Mouse (Mus musculus): ENCODE results near the gene Golt1a. TPM values are rescaled to one million over a fixed set of nuclear protein-coding genes. Genes with fewer than 3 reads are reported as not detected.

Golt1a gene
- polyA plus RNA-seq, 1 experiment: 0.07 TPM

DNA sequence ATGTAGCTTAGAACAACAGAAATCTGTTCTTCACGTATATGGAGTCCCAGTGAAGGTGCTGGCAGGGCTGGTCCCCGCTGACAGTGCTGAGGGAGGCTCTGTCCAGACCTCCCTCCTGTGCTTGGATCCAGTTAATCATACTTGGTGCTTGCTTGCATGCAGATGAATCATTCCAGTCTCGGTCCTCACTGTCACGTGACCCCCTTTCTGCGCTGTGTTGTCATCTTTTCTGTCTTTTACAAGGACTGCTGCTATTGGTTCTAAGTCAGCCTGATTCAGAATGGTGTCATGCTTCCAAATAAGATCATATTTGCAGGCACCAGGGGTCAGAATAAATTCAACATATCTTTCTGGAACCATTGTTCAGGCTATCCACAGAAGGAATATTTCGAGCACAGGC is 17.7 kb upstream of the Golt1a start:
- no peaks in the 10 kb centered on the region for H3K36me3 ChIP-seq (ENCODE audit: control insufficient read depth, insufficient read depth, low read length)
- 97% methylated on average over 6 of the region's 6 CpGs for whole genome bisulfite sequencing

DNA sequence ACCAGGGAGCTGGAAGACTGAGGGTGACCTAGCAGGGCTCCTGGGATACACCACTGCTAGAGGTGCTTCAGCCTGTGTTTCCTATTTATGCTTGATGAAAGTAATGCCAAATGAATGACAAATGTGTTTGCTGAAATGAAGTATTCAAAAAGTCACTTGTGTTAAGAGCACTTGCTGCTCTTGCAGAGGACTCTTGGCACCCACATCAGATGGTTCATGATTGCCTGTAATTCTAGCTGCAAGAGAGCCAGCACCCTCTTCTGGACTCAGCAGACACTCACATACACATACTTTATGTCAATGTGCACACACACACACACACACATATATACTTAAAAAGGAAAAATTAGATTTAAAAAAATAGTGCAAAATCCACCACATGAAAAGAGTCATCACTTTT is 17.0 kb upstream of the Golt1a start:
- H3K27me3 ChIP-seq (ENCODE audit: control insufficient read depth, insufficient read depth, low read length): no peaks in the 10 kb centered on the region; the same call in 1 of the 2 replicates
- no peak overlapping the region for H3K4me3 ChIP-seq (ENCODE audit: control insufficient read depth, insufficient read depth, low read length)
- no peak overlapping the region for H3K27ac ChIP-seq (ENCODE audit: control insufficient read depth, insufficient read depth, low read length)
- DNase-seq: no peak
- TF ChIP-seq CTCF (IDR thresholded peaks at IDR 0.05; ENCODE audit: borderline replicate concordance, control insufficient read depth, extremely low read depth, insufficient read depth, low read length, poor library complexity) (no peak), POLR2A (IDR thresholded peaks at IDR 0.05; ENCODE audit: control insufficient read depth, extremely low read depth, insufficient read depth, low read length, poor library complexity) (no peak)
- H3K4me1 ChIP-seq (replicated peaks; ENCODE audit: control insufficient read depth, insufficient read depth, low read length): no peaks in the 10 kb centered on the region
- no peaks in the 10 kb centered on the region for H3K36me3 ChIP-seq (ENCODE audit: control insufficient read depth, insufficient read depth, low read length)

More for the DNA sequence above, 17.7 kb upstream of the Golt1a start:
- Histone ChIP-seq H3K27ac (ENCODE audit: control insufficient read depth, insufficient read depth, low read length) (no peak overlapping the region), H3K27me3 (ENCODE audit: control insufficient read depth, insufficient read depth, low read length) (no peaks in the 10 kb centered on the region; the same call in 1 of the 2 replicates), H3K4me1 (replicated peaks; ENCODE audit: control insufficient read depth, insufficient read depth, low read length) (no peaks in the 10 kb centered on the region), H3K4me3 (ENCODE audit: control insufficient read depth, insufficient read depth, low read length) (no peak overlapping the region)
- TF ChIP-seq POLR2A (IDR thresholded peaks at IDR 0.05; ENCODE audit: control insufficient read depth, extremely low read depth, insufficient read depth, low read length, poor library complexity) (no peak), CTCF (IDR thresholded peaks at IDR 0.05; ENCODE audit: borderline replicate concordance, control insufficient read depth, extremely low read depth, insufficient read depth, low read length, poor library complexity) (no peak)
- no peak for DNase-seq

DNA sequence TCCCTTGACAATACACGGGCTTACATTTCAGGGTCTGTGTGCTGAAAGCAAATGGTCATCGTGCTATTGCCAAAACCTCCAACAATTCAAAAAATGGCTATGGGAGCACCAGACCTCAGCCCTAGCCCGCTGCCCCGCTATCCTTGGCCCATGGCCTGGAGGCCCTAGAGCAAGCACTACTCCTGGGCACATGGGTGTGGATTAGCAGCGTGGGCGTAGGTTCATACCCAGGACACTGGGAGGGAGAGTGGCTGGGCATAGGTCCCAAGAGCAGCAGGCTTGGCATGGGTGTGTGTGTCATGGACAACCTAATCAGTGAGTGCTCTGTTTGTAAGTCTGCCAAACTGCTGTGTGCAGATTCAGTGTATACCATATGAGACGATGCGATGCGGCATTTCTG is 13.2 kb upstream of the Golt1a start:
- 95% methylated on average over 9 of the region's 9 CpGs for WGBS
- H3K4me3 ChIP-seq (ENCODE audit: control insufficient read depth, insufficient read depth, low read length): no peak overlapping the region
- DNase-seq: no peak
- H3K27me3 ChIP-seq (ENCODE audit: control insufficient read depth, insufficient read depth, low read length): no peaks in the 10 kb centered on the region
- TF ChIP-seq POLR2A (IDR thresholded peaks at IDR 0.05; ENCODE audit: control insufficient read depth, extremely low read depth, insufficient read depth, low read length, poor library complexity) (no peak), CTCF (IDR thresholded peaks at IDR 0.05; ENCODE audit: borderline replicate concordance, control insufficient read depth, extremely low read depth, insufficient read depth, low read length, poor library complexity) (no peak)
- H3K36me3 ChIP-seq (ENCODE audit: control insufficient read depth, insufficient read depth, low read length): no peaks in the 10 kb centered on the region
- H3K4me1 ChIP-seq (replicated peaks; ENCODE audit: control insufficient read depth, insufficient read depth, low read length): no peaks in the 10 kb centered on the region
- no peak overlapping the region for H3K27ac ChIP-seq (ENCODE audit: control insufficient read depth, insufficient read depth, low read length)

DNA sequence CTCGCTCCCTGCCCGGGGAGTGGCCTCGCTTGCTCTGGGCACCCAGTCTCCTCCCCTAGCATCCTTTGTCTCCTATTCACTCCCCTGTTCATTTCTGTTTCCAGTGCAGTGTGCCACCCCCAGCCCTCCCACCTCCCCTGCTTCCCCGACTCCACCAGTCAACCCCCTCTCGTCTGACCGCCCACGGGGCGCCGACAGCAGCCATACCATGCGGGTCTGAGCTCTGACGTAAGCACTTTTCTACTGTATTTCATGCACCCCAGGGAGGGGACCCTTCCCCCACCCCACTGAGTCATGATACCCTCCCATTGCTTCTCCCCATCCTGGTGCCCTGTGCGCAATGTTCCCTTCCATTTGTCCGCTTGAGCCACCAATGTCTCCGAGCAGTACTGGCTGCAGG is 10.8 kb upstream of the Golt1a start:
- TF ChIP-seq CTCF (IDR thresholded peaks at IDR 0.05; ENCODE audit: borderline replicate concordance, control insufficient read depth, extremely low read depth, insufficient read depth, low read length, poor library complexity): no peak
- TF ChIP-seq POLR2A (IDR thresholded peaks at IDR 0.05; ENCODE audit: control insufficient read depth, extremely low read depth, insufficient read depth, low read length, poor library complexity): no peak
- Histone ChIP-seq H3K27ac (ENCODE audit: control insufficient read depth, insufficient read depth, low read length) (no peak overlapping the region), H3K36me3 (ENCODE audit: control insufficient read depth, insufficient read depth, low read length) (no peaks in the 10 kb centered on the region), H3K4me3 (ENCODE audit: control insufficient read depth, insufficient read depth, low read length) (no peak overlapping the region), H3K4me1 (replicated peaks; ENCODE audit: control insufficient read depth, insufficient read depth, low read length) (no peaks in the 10 kb centered on the region), H3K27me3 (ENCODE audit: control insufficient read depth, insufficient read depth, low read length) (no peaks in the 10 kb centered on the region)
- no peak for DNase-seq
- WGBS: 81% methylated on average over 14 of the region's 14 CpGs

DNA sequence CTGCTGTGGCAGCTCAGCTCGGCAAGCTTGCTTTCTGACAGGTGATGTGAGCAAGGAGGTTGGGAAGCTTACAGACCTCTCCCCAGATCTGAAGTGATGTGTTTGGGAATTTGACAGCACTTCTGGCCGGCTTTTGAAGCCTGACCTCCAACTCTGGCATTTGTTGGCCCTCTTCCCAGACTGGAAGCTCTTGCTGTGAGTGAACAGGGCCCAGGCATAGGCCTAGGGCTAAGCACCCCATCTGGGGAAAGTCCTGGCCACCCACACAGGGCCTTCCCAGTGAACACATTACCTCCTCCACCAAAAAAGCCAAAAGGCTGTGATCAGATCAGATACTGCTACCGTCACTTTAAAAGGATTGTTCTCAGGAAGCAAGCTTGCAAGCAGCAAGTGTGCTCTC is 7.1 kb upstream of the Golt1a start:
- no peak overlapping the region for H3K27ac ChIP-seq (ENCODE audit: control insufficient read depth, insufficient read depth, low read length)
- DNase-seq: no peak
- no peaks in the 10 kb centered on the region for H3K36me3 ChIP-seq (ENCODE audit: control insufficient read depth, insufficient read depth, low read length)
- H3K4me1 ChIP-seq (replicated peaks; ENCODE audit: control insufficient read depth, insufficient read depth, low read length): no peaks in the 10 kb centered on the region
- no peak for TF ChIP-seq POLR2A (IDR thresholded peaks at IDR 0.05; ENCODE audit: control insufficient read depth, extremely low read depth, insufficient read depth, low read length, poor library complexity)
- no peak for TF ChIP-seq CTCF (IDR thresholded peaks at IDR 0.05; ENCODE audit: borderline replicate concordance, control insufficient read depth, extremely low read depth, insufficient read depth, low read length, poor library complexity)
- WGBS: 89% methylated on average over 3 of the region's 3 CpGs
- H3K27me3 ChIP-seq (ENCODE audit: control insufficient read depth, insufficient read depth, low read length): no peaks in the 10 kb centered on the region
- no peak overlapping the region for H3K4me3 ChIP-seq (ENCODE audit: control insufficient read depth, insufficient read depth, low read length)

DNA sequence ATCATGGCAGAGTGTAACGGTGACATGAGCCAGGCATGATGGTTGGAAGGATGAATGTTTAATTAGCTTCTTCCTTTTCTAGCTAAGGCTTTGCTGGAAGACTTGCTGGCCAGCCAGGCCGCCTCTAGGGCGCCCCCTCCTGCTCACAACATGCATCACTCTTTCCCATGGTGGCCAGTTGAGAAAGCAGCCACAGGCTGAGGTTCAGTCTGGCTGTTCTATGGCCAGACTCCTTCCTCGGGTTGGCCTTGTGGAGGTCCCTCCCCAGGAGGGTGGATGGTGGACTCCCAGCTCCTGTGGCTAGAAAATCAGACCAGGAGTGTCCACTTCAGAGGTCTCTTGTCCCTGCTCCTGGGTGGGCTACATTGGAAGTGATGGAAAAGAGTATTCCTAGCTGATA is 2.8 kb upstream of the Golt1a start:
- H3K36me3 ChIP-seq (ENCODE audit: control insufficient read depth, insufficient read depth, low read length): no peaks in the 10 kb centered on the region
- peak; percentile 76 for DNase-seq
- WGBS: 5% methylated on average over 4 of the region's 4 CpGs
- H3K4me1 ChIP-seq (replicated peaks; ENCODE audit: control insufficient read depth, insufficient read depth, low read length): no peaks in the 10 kb centered on the region
- TF ChIP-seq POLR2A (IDR thresholded peaks at IDR 0.05; ENCODE audit: control insufficient read depth, extremely low read depth, insufficient read depth, low read length, poor library complexity) (no peak), CTCF (IDR thresholded peaks at IDR 0.05; ENCODE audit: borderline replicate concordance, control insufficient read depth, extremely low read depth, insufficient read depth, low read length, poor library complexity) (peak; percentile 81)
- no peak overlapping the region for H3K4me3 ChIP-seq (ENCODE audit: control insufficient read depth, insufficient read depth, low read length)
- H3K27me3 ChIP-seq (ENCODE audit: control insufficient read depth, insufficient read depth, low read length): no peaks in the 10 kb centered on the region
- no peak overlapping the region for H3K27ac ChIP-seq (ENCODE audit: control insufficient read depth, insufficient read depth, low read length)

DNA sequence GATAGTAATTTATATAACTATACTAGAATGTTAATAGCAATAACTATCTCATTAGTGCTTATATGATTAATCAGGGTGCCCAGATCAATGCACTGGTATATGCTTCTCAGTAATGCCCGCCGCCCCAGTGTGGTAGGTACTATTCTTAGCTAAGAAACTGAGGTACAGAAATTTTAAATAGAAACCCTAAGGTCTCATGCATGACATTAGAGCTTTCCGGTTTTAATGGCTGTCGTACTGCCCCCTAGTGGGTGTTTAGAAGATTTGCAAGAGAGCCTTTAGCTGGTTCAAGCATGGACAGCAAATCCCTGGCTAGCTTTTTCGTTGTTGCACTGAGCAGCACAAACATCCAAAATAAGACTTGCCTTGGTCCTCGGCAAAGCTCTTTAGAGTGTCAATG is 2.3 kb upstream of the Golt1a start:
- Histone ChIP-seq H3K27me3 (ENCODE audit: control insufficient read depth, insufficient read depth, low read length) (no peaks in the 10 kb centered on the region), H3K36me3 (ENCODE audit: control insufficient read depth, insufficient read depth, low read length) (no peaks in the 10 kb centered on the region), H3K27ac (ENCODE audit: control insufficient read depth, insufficient read depth, low read length) (no peak overlapping the region), H3K4me1 (replicated peaks; ENCODE audit: control insufficient read depth, insufficient read depth, low read length) (no peaks in the 10 kb centered on the region), H3K4me3 (ENCODE audit: control insufficient read depth, insufficient read depth, low read length) (no peak overlapping the region)
- peak; percentile 32 for DNase-seq
- TF ChIP-seq POLR2A (IDR thresholded peaks at IDR 0.05; ENCODE audit: control insufficient read depth, extremely low read depth, insufficient read depth, low read length, poor library complexity): no peak
- TF ChIP-seq CTCF (IDR thresholded peaks at IDR 0.05; ENCODE audit: borderline replicate concordance, control insufficient read depth, extremely low read depth, insufficient read depth, low read length, poor library complexity): no peak
- 12% methylated on average over 6 of the region's 6 CpGs for WGBS
